Mouse (Mus musculus) intestine, postnatal 0 days (tissue): ENCODE data around the gene Pla2g2c. TPM values are rescaled to one million over a fixed set of nuclear protein-coding genes. Genes with fewer than 3 reads are reported as not detected.
A peak's percentile ranks its signal among the peaks of the same experiment; 100 is the strongest.

Experiments
- ATAC-seq: fragments of 200-750 bp; cut with Nextera tagmentation; 2 replicates; pipeline ENCODE4 v1.8.0; 2017; ENCODE audit warnings: mild to moderate bottlenecking, moderate TSS enrichment, moderate library complexity
- H3K27ac ChIP-seq: fragments of 300-500 bp; sonication (generic); 2 replicates; pipeline ENCODE4 v1.5.1; 2014; ENCODE audit warnings: mild to moderate bottlenecking, low read depth, low read length, moderate library complexity
- H3K27me3 ChIP-seq: fragments of 300-500 bp; sonication (generic); replicated peaks from 2 replicates; pipeline ENCODE4 v1.6.1; 2014; ENCODE audit warnings: low read length, mixed read lengths; ENCODE audit not compliant: control insufficient read depth, insufficient read depth
- H3K36me3 ChIP-seq: fragments of 300-500 bp; sonication (generic); 2 replicates; pipeline ENCODE4 v1.6.1; 2014; ENCODE audit warnings: mild to moderate bottlenecking, moderate library complexity; ENCODE audit not compliant: control insufficient read depth, insufficient read depth
- H3K4me1 ChIP-seq: fragments of 300-500 bp; sonication (generic); replicated peaks from 2 replicates; pipeline ENCODE4 v1.6.1; 2014; ENCODE audit warnings: antibody characterized with exemption, low read length, mixed read lengths; ENCODE audit not compliant: control insufficient read depth, insufficient read depth
- H3K4me2 ChIP-seq: fragments of 300-500 bp; sonication (generic); replicated peaks from 2 replicates; pipeline ENCODE4 v1.6.1; 2014; ENCODE audit warnings: low read depth, mild to moderate bottlenecking, moderate library complexity
- H3K4me3 ChIP-seq: fragments of 300-500 bp; sonication (generic); 2 replicates; pipeline ENCODE4 v1.5.1; 2014; ENCODE audit warnings: low read depth, low read length
- H3K9ac ChIP-seq: fragments of 300-500 bp; sonication (generic); 2 replicates; pipeline ENCODE4 v1.6.1; 2014; ENCODE audit warnings: mild to moderate bottlenecking, low read depth, low read length
- H3K9me3 ChIP-seq: fragments of 300-500 bp; sonication (generic); 2 replicates; pipeline ENCODE4 v1.6.1; 2016; ENCODE audit warnings: mixed run types; ENCODE audit not compliant: control insufficient read depth
- CTCF ChIP-seq: sonication (generic); IDR thresholded peaks from 2 replicates; pipeline ENCODE4 v1.5.1; 2016; ENCODE audit warnings: low read depth, mild to moderate bottlenecking, control low read depth, antibody characterized with exemption, moderate library complexity
- WGBS: fragments of 180-500 bp; shearing (Covaris S2); extraction: QIAGEN DNeasy Blood & Tissue Kit; methylation state at CpG from one replicate; pipeline ENCODE4 v1.1.7; 2014; 5-methylcytosine and 5-hydroxymethylcytosine counted together
- polyA plus RNA-seq: library from polyadenylated mRNA; unstranded; fragments of >200 nt; fragmentation: Nextera tagmentation; extraction: Ambion mirVana; gene quantifications from 2 replicates; pipeline ENCODE4 v1.2.1, GENCODE M21; 2015

Pla2g2c gene
- polyA plus RNA-seq, 1 experiment from 2014 or later: 0.09 TPM

GRCm38 (mm10) chr4:138753608-138754007 lies 29.0 kb downstream of the Pla2g2c start:
- H3K4me2 ChIP-seq: no peak overlapping the region
- H3K27ac ChIP-seq: no peak overlapping the region
- H3K4me3 ChIP-seq: no peak overlapping the region
- 0 out of 2 replicates have a peak, but pooled peaks cover 3% of the 10 kb centered on the region for H3K4me1 ChIP-seq
- no peaks in the 10 kb centered on the region for H3K27me3 ChIP-seq
- no peak for TF ChIP-seq CTCF
- WGBS: 78% methylated on average over 3 of the region's 3 CpGs
- H3K36me3 ChIP-seq: no peaks in the 10 kb centered on the region
- no peaks in the 10 kb centered on the region for H3K9me3 ChIP-seq
- no peak for ATAC-seq
- no peak overlapping the region for H3K9ac ChIP-seq

- Histone ChIP-seq H3K4me2 (no peak overlapping the region), H3K9ac (no peak overlapping the region), H3K4me3 (no peak overlapping the region), H3K9me3 (no peaks in the 10 kb centered on the region), H3K36me3 (no peaks in the 10 kb centered on the region), H3K27ac (no peak overlapping the region), H3K4me1 (0 out of 2 replicates have a peak, but pooled peaks cover 3% of the 10 kb centered on the region), H3K27me3 (no peaks in the 10 kb centered on the region)
- no peak for ATAC-seq
- no peak for TF ChIP-seq CTCF
- WGBS: 50% methylated on average over 9 of the region's 9 CpGs
Observed at GRCm38 (mm10) chr4:138754432-138754831, 29.8 kb downstream of the Pla2g2c start.

GRCm38 (mm10) chr4:138755439-138755838 lies 30.8 kb downstream of the Pla2g2c start:
- no peaks in the 10 kb centered on the region for H3K27me3 ChIP-seq
- no peak overlapping the region for H3K4me3 ChIP-seq
- WGBS: 68% methylated on average over 4 of the region's 4 CpGs
- H3K9ac ChIP-seq: no peak overlapping the region
- H3K27ac ChIP-seq: no peak overlapping the region
- H3K36me3 ChIP-seq: no peaks in the 10 kb centered on the region
- no peak for TF ChIP-seq CTCF
- H3K9me3 ChIP-seq: no peaks in the 10 kb centered on the region
- H3K4me2 ChIP-seq: no peak overlapping the region
- ATAC-seq: no peak
- H3K4me1 ChIP-seq: 0 out of 2 replicates have a peak, but pooled peaks cover 3% of the 10 kb centered on the region

GRCm38 (mm10) chr4:138755983-138756382 lies 31.4 kb downstream of the Pla2g2c start:
- Histone ChIP-seq H3K9ac (no peak overlapping the region), H3K4me1 (0 out of 2 replicates have a peak, but pooled peaks cover 3% of the 10 kb centered on the region), H3K27ac (no peak overlapping the region), H3K4me3 (no peak overlapping the region), H3K27me3 (no peaks in the 10 kb centered on the region), H3K36me3 (no peaks in the 10 kb centered on the region), H3K9me3 (no peaks in the 10 kb centered on the region), H3K4me2 (no peak overlapping the region)
- TF ChIP-seq CTCF: no peak
- ATAC-seq: no peak
- WGBS: 72% methylated on average over 11 of the region's 11 CpGs

GRCm38 (mm10) chr4:138757416-138757815 lies 32.8 kb downstream of the Pla2g2c start, which contains the start of gene Pla2g2f:
Pla2g2f (minus strand) TSS chr4:138757626.
- H3K27me3 ChIP-seq: no peaks in the 10 kb centered on the region
- TF ChIP-seq CTCF: no peak
- H3K4me2 ChIP-seq: no peak within 1 kb of the TSS
- H3K4me3 ChIP-seq: no peak within 1 kb of the TSS
- H3K9me3 ChIP-seq: no peaks in the 10 kb centered on the region
- H3K4me1 ChIP-seq: 0 out of 2 replicates have a peak, but pooled peaks cover 3% of the 10 kb centered on the region
- no peaks in the 10 kb centered on the region for H3K36me3 ChIP-seq
- no peak for ATAC-seq
- H3K9ac ChIP-seq: no peak within 1 kb of the TSS
- 78% methylated on average over 8 of the region's 8 CpGs for WGBS
- no peak within 1 kb of the TSS for H3K27ac ChIP-seq

GRCm38 (mm10) chr4:138762266-138762665 lies 37.7 kb downstream of the Pla2g2c start:
- H3K9ac ChIP-seq: no peak overlapping the region
- H3K4me2 ChIP-seq: no peak overlapping the region
- no peak for TF ChIP-seq CTCF
- H3K36me3 ChIP-seq: no peaks in the 10 kb centered on the region
- no peaks in the 10 kb centered on the region for H3K4me1 ChIP-seq
- no peak overlapping the region for H3K27ac ChIP-seq
- no peak overlapping the region for H3K4me3 ChIP-seq
- no peak for ATAC-seq
- no peaks in the 10 kb centered on the region for H3K27me3 ChIP-seq
- H3K9me3 ChIP-seq: no peaks in the 10 kb centered on the region
- WGBS: 74% methylated on average over 9 of the region's 9 CpGs

GRCm38 (mm10) chr4:138771970-138772369 lies 47.4 kb downstream of the Pla2g2c start:
- Histone ChIP-seq H3K4me1 (0 out of 2 replicates have a peak, but pooled peaks cover 3% of the 10 kb centered on the region), H3K36me3 (no peaks in the 10 kb centered on the region), H3K27me3 (no peaks in the 10 kb centered on the region), H3K9ac (no peak overlapping the region), H3K27ac (peak overlapping the region; percentile 46; the same call in 1 of the 2 replicates), H3K4me3 (no peak overlapping the region), H3K9me3 (no peaks in the 10 kb centered on the region), H3K4me2 (peak overlapping the region; percentile 30)
- no peak for TF ChIP-seq CTCF
- ATAC-seq: peak; percentile 87
- 40% methylated on average over 10 of the region's 10 CpGs for WGBS
